Mouse (Mus musculus) neural tube, embryonic 12.5 days (tissue): ENCODE results near the gene Efcab9. TPM values are rescaled to one million over a fixed set of nuclear protein-coding genes. Genes with fewer than 3 reads are reported as not detected.

Source experiments
- ATAC-seq: fragments of 200-750 bp; cut with Nextera tagmentation; 2 replicates; pipeline ENCODE4 v1.8.0; 2017; ENCODE audit warnings: low read depth, mild to moderate bottlenecking, moderate TSS enrichment, moderate library complexity; ENCODE audit not compliant: low FRiP score
- H3K27ac ChIP-seq: fragments of 300-500 bp; sonication (generic); 2 replicates; pipeline ENCODE4 v1.5.1; 2016
- H3K27me3 ChIP-seq: fragments of 300-500 bp; sonication (generic); replicated peaks from 2 replicates; pipeline ENCODE4 v1.6.1; 2016; ENCODE audit warnings: mild to moderate bottlenecking
- H3K36me3 ChIP-seq: fragments of 300-500 bp; sonication (generic); 2 replicates; pipeline ENCODE4 v1.6.1; 2016; ENCODE audit warnings: mild to moderate bottlenecking
- H3K4me1 ChIP-seq: fragments of 300-500 bp; sonication (generic); 2 replicates; pipeline ENCODE4 v1.6.1; 2016
- H3K4me2 ChIP-seq: fragments of 300-500 bp; sonication (generic); replicated peaks from 2 replicates; pipeline ENCODE4 v1.6.1; 2016; ENCODE audit warnings: mild to moderate bottlenecking
- H3K4me3 ChIP-seq: fragments of 300-500 bp; sonication (generic); 2 replicates; pipeline ENCODE4 v1.5.1; 2016
- H3K9ac ChIP-seq: fragments of 300-500 bp; sonication (generic); 2 replicates; pipeline ENCODE4 v1.6.1; 2016; ENCODE audit warnings: mild to moderate bottlenecking
- H3K9me3 ChIP-seq: fragments of 300-500 bp; sonication (generic); 2 replicates; pipeline ENCODE4 v1.6.1; 2016; ENCODE audit warnings: mild to moderate bottlenecking
- WGBS: fragments of 180-500 bp; shearing (Covaris S2); methylation state at CpG from one replicate; pipeline ENCODE4 v1.1.7; 2016; 5-methylcytosine and 5-hydroxymethylcytosine counted together
- polyA plus RNA-seq: library from polyadenylated mRNA; unstranded; fragments of >200 nt; fragmentation: Nextera tagmentation; extraction: Ambion mirVana; gene quantifications from 2 replicates; pipeline ENCODE4 v1.2.1, GENCODE M21; 2016

The Efcab9 gene
- polyA plus RNA-seq, 1 experiment from 2014 or later, result 0.51 TPM

DNA sequence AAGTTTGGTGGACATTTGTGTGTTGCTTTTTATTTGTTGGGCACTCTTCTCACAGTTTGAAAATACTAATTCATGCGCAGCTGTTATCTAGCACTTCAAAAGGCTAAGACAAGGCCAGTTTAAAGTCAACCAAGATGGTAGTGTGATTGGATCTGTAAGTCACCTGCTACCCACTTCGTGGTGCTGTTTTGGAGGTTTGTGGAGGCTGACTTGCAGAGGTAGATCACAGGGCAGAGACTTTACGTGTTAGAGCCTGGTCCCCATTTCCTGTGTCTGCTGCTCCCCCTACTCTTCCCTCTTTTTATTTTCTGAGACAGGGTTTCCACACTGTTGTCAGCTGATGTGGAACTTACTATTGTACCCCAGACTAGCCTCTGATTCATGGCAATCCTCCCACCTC is 57.2 kb downstream of the Efcab9 start:
- Histone ChIP-seq H3K4me1 (no peaks in the 10 kb centered on the region), H3K4me2 (no peak overlapping the region), H3K36me3 (no peaks in the 10 kb centered on the region), H3K27ac (no peak overlapping the region), H3K27me3 (no peaks in the 10 kb centered on the region), H3K9ac (no peak overlapping the region), H3K4me3 (no peak overlapping the region), H3K9me3 (no peaks in the 10 kb centered on the region)
- no peak for ATAC-seq
- WGBS, result 89% methylated on average over 3 of the region's 3 CpGs

Other genes starting within 250 kb of the Efcab9 start
- 2,385 and 2,610 TPM in 2 replicates for gene Hba-a1, start 248.6 kb downstream of the Efcab9 start, polyA plus RNA-seq
- gene Hbq1b, start 245.1 kb downstream of the Efcab9 start, polyA plus RNA-seq, result 3.2 and 3.3 TPM in 2 replicates
- 5,164 and 5,594 TPM in 2 replicates for gene Hba-a2, start 235.6 kb downstream of the Efcab9 start, polyA plus RNA-seq
- gene Hbq1a, start 232.0 kb downstream of the Efcab9 start, polyA plus RNA-seq, result 0.41 and 0.65 TPM in 2 replicates
- gene Sh3pxd2b, start 184.3 kb downstream of the Efcab9 start, polyA plus RNA-seq, result 24.6 and 25.0 TPM in 2 replicates
- gene Ubtd2, start 76.7 kb downstream of the Efcab9 start, polyA plus RNA-seq, result 57.4 and 60.6 TPM in 2 replicates
- 3.2 and 4.1 TPM in 2 replicates for gene Stk10, start 1.2 kb upstream of the Efcab9 start, polyA plus RNA-seq
- 116 and 121 TPM in 2 replicates for gene Fbxw11, start 110.6 kb upstream of the Efcab9 start, polyA plus RNA-seq